Mouse (Mus musculus): ENCODE data around the gene Slc39a8. TPM values are rescaled to one million over a fixed set of nuclear protein-coding genes. Genes with fewer than 3 reads are reported as not detected.

Slc39a8 gene
- total RNA-seq, 2 experiments from 2014 or later: 3.4 to 5.1 TPM

DNA sequence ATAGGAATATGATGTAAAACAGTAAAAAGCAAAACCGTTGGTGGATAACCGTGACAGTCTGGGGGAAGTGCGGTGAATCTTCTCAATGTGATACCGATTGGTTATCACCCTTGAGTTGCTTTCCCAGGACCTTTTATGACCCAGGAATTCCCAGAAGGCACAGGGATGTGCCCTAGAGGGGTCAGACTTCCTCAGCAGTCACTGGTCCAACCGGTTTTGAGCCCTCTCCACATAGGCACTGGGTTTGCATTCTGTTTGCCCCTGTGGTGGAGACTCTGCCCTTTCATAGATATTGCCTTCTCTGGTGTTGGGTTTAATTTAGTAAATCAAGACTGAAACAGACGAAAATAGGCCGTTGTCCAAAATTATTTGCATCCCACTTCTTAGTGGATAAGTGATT is 20.8 kb downstream of the Slc39a8 start:
- no peak for DNase-seq

DNA sequence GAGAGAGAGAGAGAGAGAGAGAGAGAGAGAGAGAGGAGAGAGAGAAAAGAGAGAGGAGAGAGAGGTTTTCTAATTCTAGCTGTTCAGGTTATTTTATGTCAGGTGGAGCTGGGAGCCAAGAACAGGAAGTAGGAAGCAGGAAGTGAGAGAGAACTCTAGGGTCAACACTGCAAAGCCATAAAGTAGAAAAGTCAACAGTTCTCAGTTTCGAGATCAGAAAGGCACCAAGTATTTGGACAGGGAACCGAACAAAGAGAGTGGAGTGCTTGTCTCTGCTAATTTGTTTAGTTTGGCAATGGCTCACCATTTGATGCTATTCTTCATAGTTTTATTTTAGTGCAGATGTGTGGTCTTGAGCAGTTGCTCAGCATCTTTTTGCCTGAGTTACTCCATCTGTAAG is 26.5 kb downstream of the Slc39a8 start:
- no peak for DNase-seq

DNA sequence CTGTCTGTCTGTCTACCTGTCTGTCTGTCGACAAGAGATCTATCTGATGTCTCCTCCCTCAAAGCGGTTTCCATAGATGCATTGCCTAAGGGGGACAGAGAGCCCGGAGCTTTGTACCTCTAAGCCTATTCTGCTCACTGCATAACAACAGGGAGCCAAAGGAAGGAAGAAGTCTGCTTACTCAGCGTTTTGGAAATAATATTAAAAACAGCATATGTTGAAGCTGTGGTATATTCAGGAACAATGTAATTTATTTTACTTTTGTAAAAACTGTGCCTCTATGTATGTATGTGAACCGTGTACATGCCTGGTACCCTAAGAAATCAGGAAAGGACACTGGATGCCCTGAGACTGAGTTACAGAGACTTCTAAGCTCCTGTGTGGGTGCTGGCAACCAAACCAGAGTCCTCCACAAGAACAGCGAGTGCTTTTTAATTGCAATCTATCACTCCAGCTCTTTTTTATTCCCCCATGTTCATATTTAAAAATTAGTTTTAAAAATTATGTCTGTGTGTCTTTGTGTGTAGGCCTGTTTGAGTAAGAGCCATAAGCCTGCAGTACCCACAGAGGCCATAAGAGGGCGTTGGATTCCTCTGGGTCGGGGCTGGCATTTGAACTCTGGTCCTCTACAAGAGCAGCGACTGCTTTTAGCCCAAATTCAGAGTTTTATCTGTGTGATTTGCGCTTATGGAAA is 28.7 kb downstream of the Slc39a8 start:
- no peak for DNase-seq

DNA sequence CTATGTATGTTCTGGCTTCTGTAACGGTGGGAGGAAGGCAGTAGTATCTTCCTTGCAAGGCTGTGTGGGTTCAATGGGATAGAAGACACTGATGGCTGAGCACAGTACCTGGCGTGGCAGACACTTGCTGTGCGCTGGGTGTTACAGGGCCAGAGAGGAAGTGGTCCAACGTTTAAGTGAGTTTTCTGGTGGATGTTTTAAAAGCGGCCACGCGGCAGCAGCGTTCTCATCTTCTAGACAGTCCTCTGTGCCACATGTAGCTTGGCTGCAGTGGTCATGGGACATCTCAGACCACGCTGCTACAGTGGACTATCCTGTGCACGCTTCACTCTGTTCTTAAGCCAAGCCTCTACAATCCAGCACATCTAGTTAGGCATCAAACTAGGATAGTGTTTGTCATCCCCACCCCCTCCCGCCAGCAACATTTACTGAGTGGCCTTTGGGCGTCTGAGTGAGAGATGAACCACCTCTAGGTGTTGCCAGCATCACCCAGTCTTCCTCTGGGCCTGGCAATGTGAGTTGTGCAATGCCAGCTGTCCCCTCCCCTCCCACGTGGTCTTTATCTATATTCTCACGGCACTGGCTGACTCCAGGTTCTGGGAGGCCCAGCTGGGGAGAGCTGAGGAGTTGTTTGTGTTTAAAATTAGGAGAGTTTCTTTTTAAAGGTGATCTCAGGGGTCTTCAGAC is 29.4 kb downstream of the Slc39a8 start:
- DNase-seq: no peak

DNA sequence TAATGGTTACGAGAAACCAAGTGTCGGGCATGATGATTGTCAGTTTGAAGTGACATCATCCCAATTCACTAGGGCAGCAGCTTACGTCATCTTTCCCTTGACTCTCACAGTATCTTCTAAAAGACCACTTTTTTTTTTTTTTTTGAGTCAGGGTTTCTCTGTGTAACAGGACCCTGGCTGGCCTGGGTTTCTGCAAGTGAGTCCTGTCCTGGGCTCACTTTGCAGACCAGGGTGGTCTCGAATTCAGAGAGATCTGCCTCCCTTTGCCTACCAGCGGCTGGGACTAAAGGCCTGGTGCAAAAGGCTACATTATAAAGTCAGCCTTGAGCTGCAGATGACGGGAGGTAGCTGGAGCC is 29.9 kb downstream of the Slc39a8 start:
- no peak for DNase-seq

DNA sequence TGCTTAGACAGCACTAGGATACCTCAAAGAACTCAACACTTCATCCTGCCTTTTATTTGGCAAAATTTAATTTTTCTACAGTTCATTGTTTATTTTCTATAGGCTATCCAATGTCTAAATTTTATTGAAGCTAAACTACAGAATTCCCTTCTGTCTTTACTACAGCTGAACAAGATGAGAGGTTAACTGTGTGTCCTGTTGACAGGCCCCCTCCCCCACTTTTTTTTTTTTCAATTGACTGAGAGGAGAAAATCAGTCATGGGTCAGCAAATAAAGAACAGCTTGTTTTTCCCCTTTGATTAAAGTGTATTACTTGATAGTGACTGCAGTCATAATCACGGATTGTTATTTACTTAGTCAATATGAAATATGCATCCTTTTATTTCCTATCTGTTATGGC is 31.2 kb downstream of the Slc39a8 start:
- no peak for DNase-seq

DNA sequence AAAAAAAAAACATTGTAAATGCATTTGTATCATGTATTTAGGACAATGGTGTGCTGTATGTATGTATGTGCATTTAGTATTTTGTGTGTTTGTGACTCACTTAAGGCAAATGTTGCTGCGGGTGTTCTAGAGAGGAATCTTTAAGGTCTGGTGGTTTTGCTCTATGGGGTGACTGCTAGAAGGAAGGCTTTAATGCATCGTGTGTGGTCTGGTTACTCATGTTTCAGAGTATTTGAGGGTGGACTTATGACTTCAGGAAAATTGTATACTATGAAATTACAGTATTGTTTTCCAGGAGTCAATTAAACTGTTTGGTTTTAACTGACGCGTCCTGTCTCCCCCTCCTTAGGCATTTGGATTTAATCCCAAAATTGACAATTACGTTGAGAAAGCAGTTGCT is 32.1 kb downstream of the Slc39a8 start:
- DNase-seq: no peak

DNA sequence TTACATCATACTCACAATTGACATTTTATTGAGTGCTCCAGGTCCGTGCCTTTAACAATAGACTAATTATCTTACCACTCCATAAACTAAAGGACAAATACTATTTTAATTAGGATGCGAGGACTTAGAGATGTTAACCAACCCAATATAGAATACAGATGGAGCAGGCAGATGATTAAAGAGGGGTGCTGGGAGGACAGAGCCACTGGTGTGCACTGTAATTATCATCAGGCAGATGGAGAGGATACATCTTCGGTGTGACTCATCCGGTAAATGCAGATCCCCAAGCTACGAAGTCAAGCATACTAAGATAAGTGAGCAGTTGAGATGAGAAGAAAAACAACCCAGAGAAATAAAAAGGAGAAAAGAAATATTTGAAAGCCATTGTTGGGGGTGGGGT is 34.4 kb downstream of the Slc39a8 start:
- no peak for DNase-seq

DNA sequence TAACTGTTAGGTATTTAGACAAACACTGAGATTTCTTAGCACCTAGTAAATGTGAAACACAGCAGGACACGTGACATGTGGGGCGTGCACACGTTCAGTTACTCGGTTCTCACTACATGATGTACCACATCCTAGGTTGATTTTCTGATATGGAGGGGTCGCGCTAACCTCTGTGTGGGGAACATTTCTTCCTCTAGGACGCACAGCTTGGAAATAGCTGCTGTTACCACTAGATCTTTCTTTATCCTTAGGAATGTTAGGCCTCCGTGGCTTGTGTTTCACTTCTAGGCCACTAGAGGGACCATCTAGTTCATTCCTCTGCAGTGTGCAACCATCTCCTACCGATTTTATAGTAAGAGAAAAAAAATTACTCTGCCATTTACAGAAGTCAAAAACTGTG is 37.7 kb downstream of the Slc39a8 start:
- DNase-seq: peak in 1 of 2 experiments; percentile 13

DNA sequence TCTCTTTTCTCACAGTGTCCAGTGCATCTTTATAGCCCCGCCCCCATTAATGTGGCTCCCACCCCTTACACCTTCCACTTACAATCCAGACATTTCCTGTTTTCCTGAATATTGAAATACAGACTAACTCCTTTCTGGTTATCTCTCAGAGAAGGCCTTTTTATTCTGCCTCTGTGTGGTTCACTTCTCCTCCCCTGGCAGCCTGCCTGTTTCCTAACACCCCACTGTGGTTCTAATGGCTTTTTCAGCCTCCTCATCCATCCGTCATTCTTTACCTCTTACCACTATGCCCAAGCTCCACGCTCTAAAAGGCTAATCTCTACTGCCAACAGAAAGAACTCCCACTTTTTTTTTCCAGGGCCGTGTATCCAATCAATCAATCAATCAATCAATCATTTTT is 44.0 kb downstream of the Slc39a8 start:
- no peak for DNase-seq

DNA sequence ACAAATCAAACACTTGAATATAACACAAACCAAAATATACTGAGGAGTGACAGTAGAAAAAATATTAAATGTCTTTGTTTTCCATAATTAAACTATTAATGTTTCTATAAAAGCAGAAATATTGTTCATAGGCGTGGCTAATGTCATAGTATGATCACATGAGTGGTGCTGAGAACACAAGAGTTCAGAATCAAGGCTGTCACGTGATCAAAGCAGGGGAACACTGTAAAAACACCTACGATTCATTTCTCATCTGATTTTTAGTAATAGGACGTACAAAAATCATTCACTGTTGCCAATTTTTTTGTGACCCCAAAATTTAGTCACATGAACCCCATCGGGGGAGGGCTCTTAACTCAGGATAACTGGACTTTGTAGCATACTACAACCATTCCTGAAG is 47.2 kb downstream of the Slc39a8 start:
- DNase-seq: no peak

DNA sequence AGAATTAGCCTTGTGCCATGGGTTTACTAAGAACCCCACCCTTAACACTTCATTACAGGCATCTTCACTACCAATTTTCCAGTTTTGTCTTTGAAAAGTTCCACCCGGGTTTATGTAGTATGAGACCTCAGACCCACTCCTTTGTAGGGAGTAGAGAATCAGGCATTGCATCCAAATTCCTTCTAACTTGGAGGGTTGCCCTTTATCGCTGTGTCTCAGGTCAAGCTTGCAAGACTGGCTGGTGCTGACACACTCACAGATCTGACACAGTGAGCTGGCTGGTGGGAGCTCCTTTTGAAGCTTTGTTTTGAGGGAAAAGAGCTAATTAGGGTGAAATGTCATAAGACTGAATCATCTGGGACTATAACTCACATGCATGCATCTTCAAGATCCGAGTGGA is 48.5 kb downstream of the Slc39a8 start:
- DNase-seq: no peak

DNA sequence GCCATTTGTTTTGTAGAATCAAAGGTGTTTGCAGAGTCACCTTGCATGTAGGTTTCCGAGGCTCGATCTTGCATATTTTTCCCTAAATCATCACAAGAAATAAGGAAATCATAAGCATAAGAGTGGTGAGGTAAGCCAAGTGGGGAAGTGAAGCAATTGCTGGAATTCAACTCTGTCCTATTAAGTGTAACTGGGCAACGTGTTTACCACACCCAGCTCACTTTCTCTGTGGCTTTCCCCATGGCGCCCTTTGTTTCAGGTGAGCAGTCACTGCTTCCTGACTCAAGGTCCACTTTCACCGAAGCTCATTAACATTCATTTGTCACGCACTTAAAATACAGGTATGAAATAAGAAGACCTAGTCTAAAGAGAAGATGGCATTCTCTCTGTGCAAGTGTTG is 53.0 kb downstream of the Slc39a8 start:
- DNase-seq: no peak

DNA sequence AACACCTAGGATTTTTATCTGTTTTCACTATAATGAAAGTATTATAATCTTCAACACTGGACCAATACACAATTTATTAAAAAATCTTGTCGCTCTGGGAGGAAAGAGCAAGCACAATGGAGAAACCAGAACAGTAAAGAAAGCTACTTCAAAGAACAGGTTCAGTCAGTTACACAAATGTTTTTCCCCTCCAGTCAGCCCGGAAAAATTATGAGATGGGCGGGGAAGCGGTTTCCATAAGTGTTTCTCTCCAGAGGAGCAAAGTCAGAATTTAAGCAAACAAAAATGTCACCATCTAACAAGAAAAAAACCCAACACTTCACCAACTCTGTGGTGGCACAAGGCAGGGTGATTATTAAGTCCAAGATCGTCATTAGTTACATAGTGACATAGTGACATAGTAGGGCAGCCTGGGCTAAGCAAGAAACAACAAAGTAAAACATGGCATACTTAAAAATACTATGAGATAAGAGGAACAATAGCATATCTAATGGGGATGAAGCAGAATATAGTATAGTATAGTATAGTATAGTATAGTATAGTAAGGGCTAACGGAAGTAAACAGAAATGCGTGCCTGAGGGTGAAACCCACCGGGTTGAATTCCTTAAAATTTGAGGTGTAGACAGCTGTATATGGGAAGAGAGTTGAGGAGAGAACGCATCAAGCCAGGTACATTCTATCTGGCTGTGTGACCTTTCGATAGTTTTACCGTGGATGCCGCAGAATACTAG is 61.0 kb downstream of the Slc39a8 start:
- DNase-seq: no peak

DNA sequence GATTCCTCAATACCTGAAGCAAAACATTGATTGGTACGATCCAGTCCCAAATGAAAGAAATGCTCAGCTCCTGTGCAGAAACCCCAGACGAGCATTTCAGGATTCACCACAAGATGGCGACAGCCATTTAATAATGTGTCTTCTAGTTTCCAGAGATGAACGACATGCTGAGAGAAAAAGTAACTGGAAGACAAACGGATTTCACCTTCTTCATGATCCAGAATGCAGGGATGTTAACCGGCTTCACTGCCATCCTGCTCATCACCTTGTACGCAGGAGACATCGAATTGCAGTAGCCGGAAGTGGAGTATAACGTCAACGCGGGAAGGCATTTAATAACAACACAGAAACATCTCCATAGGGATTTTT is 61.6 kb downstream of the Slc39a8 start:
- DNase-seq: peak; percentile 54 to 68

DNA sequence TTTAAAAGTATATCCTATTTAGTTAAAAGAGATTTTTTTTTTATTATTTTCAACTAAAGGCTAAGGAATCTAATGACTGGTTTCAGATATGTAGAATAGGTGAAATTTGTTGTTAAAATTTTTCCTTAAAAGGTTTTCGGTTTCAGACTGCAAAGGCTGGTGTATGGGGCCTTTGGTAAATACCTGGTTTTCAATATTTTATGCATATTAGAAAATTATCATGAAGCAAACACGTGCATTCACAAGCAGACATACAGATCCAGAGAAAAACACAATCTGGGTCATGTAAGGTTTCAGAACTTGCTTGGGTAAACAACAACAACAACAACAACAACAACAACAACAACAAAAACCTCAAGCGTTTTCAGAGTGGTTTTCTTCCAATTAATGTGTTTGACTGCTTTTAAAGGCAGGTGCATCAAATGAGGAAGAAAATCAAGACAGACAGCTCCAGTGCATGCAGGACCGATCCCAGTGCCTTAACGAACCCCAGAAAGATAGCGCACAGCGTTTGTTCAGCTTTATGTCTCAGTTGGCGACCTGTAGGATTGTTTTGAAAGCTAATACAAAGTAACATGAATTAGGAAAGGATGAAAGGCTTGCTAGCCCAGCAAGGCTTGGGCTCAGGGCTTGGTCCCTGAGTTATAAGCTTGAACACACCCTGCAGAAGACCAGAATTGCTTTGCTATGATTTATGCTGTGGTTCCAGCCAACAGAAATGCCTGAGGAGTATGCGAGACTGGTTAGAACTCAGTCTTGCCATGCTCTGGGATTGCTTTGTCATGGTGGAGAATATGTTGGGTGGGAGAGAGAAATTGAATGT is 62.2 kb downstream of the Slc39a8 start:
- DNase-seq: no peak

DNA sequence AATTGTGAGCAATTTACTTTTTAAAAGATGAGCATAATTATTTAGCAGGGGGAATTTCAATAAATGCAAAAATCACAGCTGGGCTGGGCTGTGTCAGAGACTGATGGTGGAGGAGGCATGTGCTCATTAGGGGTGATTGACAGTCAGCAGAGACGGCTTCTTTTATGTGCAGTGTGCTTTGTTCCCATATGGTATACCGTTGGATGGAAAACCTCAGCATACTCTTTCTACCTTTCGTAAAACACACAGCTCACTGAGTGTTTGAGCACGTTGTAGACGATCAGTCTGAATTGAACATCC is 62.7 kb downstream of the Slc39a8 start:
- no peak for DNase-seq

DNA sequence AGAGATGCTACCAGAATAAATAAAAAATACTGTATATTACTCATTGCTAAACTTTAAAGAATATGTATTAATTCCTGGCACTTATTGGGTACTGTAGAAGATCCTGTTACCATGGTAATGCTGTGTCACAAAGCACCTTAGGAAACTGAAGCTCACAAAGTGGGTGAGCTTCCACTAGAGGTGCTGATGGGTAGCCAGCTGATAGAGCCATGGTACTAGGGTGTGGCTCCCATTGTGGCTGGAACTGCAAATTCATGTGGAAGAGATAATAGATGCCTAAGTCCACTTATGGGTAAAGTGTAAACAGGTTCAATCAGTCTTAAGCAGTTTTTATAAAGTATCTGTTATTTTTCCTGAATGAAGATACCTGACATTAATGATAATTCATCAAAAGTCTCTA is 64.3 kb downstream of the Slc39a8 start:
- DNase-seq: no peak

DNA sequence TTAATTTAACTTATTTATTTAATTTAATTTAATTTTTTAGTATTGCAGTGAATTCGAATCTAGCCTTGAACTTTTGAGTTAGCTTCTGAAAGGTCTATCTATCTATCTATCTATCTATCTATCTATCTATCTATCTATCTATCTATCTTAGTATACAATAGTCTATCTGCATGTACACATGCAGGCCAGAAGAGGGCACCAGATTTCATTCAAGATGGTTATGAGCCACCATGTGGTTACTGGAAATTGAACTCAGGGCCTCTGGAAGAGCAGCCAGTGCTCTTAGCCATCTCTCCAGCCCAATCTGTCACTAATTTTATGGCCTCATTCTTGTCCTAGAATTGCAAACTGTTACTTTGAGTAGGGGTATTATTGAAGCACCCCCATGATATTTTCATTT is 78.3 kb downstream of the Slc39a8 start:
- peak in 1 of 2 experiments; percentile 4 for DNase-seq

DNA sequence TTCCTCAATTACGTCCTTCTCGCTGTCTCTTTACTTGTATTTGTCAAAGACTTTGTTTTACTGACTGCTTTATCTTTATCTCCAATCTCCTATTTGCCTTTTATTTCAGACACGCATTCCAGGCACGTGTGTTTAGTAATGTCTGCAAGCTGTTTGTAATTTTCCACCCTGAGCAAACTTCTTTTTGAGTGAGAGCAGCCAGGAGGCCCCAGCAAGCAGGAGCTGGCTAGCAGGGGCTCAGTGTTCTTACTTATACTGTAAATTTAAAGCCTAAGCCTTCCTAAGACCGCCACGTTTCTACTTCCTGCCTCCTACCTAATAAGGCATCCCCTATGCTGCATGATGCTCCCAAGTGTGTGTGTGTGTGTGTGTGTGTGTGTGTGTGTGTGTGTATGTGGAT is 79.8 kb downstream of the Slc39a8 start:
- no peak for DNase-seq

DNA sequence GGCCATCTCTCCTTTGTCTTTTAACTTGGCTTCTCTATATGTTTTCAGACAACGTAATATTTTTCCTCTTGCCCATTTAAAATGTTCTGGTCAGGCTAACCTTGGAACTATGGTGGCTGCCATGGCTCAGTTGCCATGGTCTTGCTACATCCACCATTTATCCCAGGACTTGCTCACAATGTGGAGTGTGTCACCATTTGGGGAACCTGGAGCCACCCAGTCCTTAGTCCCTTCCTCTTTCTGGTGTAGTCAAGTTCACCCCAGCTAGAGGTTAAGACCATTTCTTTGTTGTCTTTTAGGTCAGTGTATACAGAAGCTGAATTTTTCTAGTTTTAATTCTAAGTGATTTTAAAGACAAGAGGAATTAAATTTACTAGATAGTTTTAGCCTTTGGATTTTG is 80.7 kb downstream of the Slc39a8 start:
- DNase-seq: no peak

DNA sequence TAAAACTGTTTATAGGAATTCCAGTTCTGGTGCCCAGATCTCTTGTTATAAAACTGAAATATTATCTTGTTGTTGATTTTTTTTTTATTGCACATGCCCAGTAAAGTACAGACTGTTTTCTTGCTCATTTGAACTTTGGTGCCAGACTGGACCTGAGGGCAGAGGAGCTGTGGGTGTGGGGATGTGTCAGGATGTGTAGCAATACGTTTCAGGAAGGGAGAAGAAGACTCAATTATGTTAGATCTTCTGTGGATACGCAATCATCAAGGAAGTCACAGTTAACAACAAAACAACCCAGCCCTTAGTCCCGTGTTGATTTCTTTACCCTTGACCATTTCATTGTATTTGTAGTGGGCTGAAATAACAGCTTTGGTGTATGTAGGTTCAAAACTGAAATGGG is 81.9 kb downstream of the Slc39a8 start:
- no peak for DNase-seq

DNA sequence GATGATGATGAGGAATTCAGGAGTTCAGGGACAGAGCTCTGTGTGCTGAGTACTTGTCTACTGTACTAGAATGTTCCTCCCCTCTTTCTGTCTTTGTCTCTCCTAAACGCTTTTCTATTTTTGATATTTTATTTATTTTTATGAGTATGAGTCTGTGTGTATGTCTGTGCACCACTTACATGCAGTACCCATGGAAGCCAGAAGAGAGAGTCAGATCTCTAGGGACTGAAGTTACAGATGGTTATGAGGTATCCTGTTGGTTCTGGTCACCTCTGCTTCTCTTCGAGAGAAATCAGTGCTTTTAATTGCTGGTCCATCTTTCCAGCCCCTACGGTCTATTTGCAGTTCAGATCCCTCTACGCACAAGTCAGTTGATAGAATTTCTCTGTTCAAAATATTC is 90.9 kb downstream of the Slc39a8 start:
- no peak for DNase-seq

Data from adrenal gland, postnatal 36 days (tissue).